Mouse (Mus musculus): ENCODE measurements around the gene Kazald1. TPM values are rescaled to one million over a fixed set of nuclear protein-coding genes. Genes with fewer than 3 reads are reported as not detected.

The Kazald1 gene
- total and polyA plus RNA-seq, 3 experiments, result 0.27 to 1.2 (median 0.44) TPM

DNA sequence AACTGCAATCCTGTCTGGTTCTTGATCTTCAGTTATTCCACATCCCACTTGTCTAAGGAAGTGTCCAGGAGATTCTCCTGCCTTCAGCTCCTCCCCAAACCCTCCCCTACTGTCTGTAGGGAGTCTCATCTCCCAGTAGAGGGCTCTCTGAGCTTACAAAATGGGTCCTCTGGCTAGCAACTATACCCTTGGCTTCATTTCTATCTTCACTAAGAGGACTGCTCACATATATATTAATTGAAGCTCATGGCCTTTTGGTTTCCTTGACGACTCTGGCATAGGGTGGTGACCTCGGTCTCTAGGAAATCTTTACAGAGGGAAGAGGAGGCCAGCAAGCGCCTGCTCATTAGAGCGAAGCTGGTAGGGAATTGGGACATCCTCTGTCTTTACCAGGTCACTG lies 18.7 kb upstream of the Kazald1 start:
- dilution Hi-C loops (cut with MboI; ENCODE audit: extremely low pct_ligation_motif_present, extremely low pct_unique_long_range_greater_than_20kb, low sequenced_read_pairs), result no loop called here
- no peaks in the 10 kb centered on the region; the same call in 1 of the 2 replicates for H3K79me2 ChIP-seq (replicated peaks; ENCODE audit: control insufficient read depth, extremely low read depth, insufficient read depth, poor library complexity, severe bottlenecking)
- H3K9ac ChIP-seq (ENCODE audit: insufficient read depth, low read depth), result no peak overlapping the region
- no peak overlapping the region for H3K4me3 ChIP-seq (replicated peaks in 1 of 3; ENCODE audit: low read depth in 2 of 3, low read length in 2 of 3, poor library complexity in 1 of 3)
- no peak overlapping the region; the same call in 1 of the 2 replicates for H3K4me2 ChIP-seq (ENCODE audit: insufficient read depth, low read depth, poor library complexity, severe bottlenecking)
- no peak overlapping the region for H3K27ac ChIP-seq (ENCODE audit: insufficient read depth, low read depth)
- no peaks in the 10 kb centered on the region for H3K27me3 ChIP-seq (replicated peaks)
- TF ChIP-seq ZNF384 (IDR thresholded peaks at IDR 0.05; ENCODE audit: low read depth, low read length) (no peak), MXI1 (IDR thresholded peaks at IDR 0.05; ENCODE audit: low read depth, low read length) (no peak), SMC3 (IDR thresholded peaks at IDR 0.05; ENCODE audit: low read depth, low read length) (peak; percentile 56), ZKSCAN1 (IDR thresholded peaks at IDR 0.05; ENCODE audit: borderline replicate concordance, low read depth, low read length) (no peak), RAD21 (IDR thresholded peaks at IDR 0.05; ENCODE audit: low read depth, low read length) (peak; percentile 82), EP300 (IDR thresholded peaks at IDR 0.05; ENCODE audit: low read length) (no peak), CTCF (conservative IDR thresholded peaks at IDR 0.05 in 1 of 2, IDR thresholded peaks at IDR 0.05 in 1 of 2; ENCODE audit: low read depth in 2 of 2, low read length in 2 of 2) (peak; percentile 29 to 86; a peak in 2 of 4 replicates)
- no peaks in the 10 kb centered on the region for H3K9me3 ChIP-seq (replicated peaks; ENCODE audit: low read length)
- in situ Hi-C loops (cut with MboI; ENCODE audit: low pct_ligation_motif_present, low pct_unique_long_range_greater_than_20kb, low sequenced_read_pairs), result loop anchor here (10.0 kb wide), 1 partner anchor 98 kb away; the partner anchor contains the start of gene Tlx1
- peak; percentile 51 for DNase-seq (ENCODE audit: extremely low read depth)
- H3K36me3 ChIP-seq (replicated peaks in 1 of 2; ENCODE audit: control insufficient read depth in 1 of 2, insufficient read depth in 1 of 2, low read length in 1 of 2), result peaks cover 16 to 34% of the 10 kb centered on the region in 2 experiments
- peaks cover 0 to 16% of the 10 kb centered on the region in 2 experiments; a peak in 3 of 4 replicates for H3K4me1 ChIP-seq (ENCODE audit: control insufficient read depth in 1 of 2, insufficient read depth in 2 of 2)

DNA sequence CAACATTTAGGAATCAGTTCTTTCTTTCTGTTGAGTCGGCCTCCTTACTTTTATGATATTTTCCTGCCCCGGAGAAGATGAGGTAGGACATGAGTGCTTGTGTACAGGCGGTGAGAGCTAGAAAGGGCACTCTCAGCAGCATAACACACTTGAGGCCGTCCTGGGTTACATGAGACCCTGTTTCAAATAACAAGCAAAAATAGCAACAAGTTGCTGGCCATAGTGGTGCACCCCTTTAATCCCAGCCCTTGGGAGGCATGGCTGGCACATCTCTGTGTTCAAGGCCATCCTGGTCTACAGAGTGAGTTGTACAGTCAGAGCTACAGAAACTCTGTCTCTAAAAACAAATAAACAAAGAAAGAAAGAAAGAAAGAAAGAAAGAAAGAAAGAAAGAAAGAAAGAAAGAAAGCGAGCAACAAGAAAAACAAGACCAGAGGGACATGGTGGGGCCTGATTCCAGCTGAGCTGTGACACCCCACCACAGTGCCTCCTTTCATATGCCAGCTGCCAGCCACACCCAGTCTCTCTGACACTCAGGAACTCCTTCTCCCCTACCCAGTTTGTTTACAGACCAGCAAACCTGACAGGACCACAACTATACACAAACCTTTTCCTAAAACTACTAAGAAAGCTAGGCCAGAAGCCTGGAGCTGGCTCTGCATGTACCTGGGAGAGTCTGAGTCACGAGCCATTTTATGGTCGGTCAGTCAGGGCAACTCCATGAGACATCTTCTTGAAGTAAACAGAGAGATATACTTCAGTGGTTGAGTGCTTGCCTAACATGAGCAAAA lies 17.9 kb upstream of the Kazald1 start:
- Histone ChIP-seq H3K9me3 (replicated peaks; ENCODE audit: low read length) (no peaks in the 10 kb centered on the region), H3K36me3 (replicated peaks in 1 of 2; ENCODE audit: control insufficient read depth in 1 of 2, insufficient read depth in 1 of 2, low read length in 1 of 2) (peaks cover 16 to 29% of the 10 kb centered on the region in 2 experiments), H3K79me2 (replicated peaks; ENCODE audit: control insufficient read depth, extremely low read depth, insufficient read depth, poor library complexity, severe bottlenecking) (no peaks in the 10 kb centered on the region; the same call in 1 of the 2 replicates), H3K4me3 (replicated peaks in 1 of 3; ENCODE audit: low read depth in 2 of 3, low read length in 2 of 3, poor library complexity in 1 of 3) (no peak overlapping the region), H3K4me1 (ENCODE audit: control insufficient read depth in 1 of 2, insufficient read depth in 2 of 2) (peaks cover 0 to 16% of the 10 kb centered on the region in 2 experiments; a peak in 3 of 4 replicates), H3K27ac (ENCODE audit: insufficient read depth, low read depth) (no peak overlapping the region), H3K9ac (ENCODE audit: insufficient read depth, low read depth) (peak overlapping the region; percentile 94), H3K27me3 (replicated peaks) (no peaks in the 10 kb centered on the region), H3K4me2 (ENCODE audit: insufficient read depth, low read depth, poor library complexity, severe bottlenecking) (peak overlapping the region; percentile 73)
- dilution Hi-C loops (cut with MboI; ENCODE audit: extremely low pct_ligation_motif_present, extremely low pct_unique_long_range_greater_than_20kb, low sequenced_read_pairs), result no loop called here
- in situ Hi-C loops (cut with MboI; ENCODE audit: low pct_ligation_motif_present, low pct_unique_long_range_greater_than_20kb, low sequenced_read_pairs), result loop anchor here (10.0 kb wide), 1 partner anchor 98 kb away; the partner anchor contains the start of gene Tlx1
- DNase-seq (ENCODE audit: extremely low read depth), result no peak
- TF ChIP-seq CHD1 (IDR thresholded peaks at IDR 0.05; ENCODE audit: low read depth, low read length) (no peak), RAD21 (IDR thresholded peaks at IDR 0.05; ENCODE audit: low read depth, low read length) (no peak), NELFE (IDR thresholded peaks at IDR 0.05; ENCODE audit: low read depth, low read length) (no peak), MEF2A (IDR thresholded peaks at IDR 0.05; ENCODE audit: borderline replicate concordance, low read depth, low read length) (no peak), KAT2A (IDR thresholded peaks at IDR 0.05; ENCODE audit: insufficient replicate concordance, low read length) (no peak), JUND (conservative IDR thresholded peaks at IDR 0.05; ENCODE audit: low read depth, low read length) (no peak), MXI1 (IDR thresholded peaks at IDR 0.05; ENCODE audit: low read depth, low read length) (no peak), IRF4 (IDR thresholded peaks at IDR 0.05; ENCODE audit: low read depth, low read length) (no peak), GABPA (IDR thresholded peaks at IDR 0.05; ENCODE audit: insufficient replicate concordance, low read depth, low read length) (no peak), USF2 (conservative IDR thresholded peaks at IDR 0.05; ENCODE audit: low read depth, low read length) (no peak), UBTF (IDR thresholded peaks at IDR 0.05; ENCODE audit: low read depth, low read length) (no peak), TBP (conservative IDR thresholded peaks at IDR 0.05; ENCODE audit: low read depth, low read length) (no peak), EP300 (IDR thresholded peaks at IDR 0.05; ENCODE audit: low read length) (no peak)

All from CH12.LX (cell line).